Mouse (Mus musculus) bone marrow, adult 2 months (tissue): ENCODE data around the gene Hus1b.

Experiments
- CTCF ChIP-seq: fragments of 200-500 bp; IDR thresholded peaks from 2 replicates; pipeline ENCODE4 v1.5.1; 2011; ENCODE audit warnings: low read length, control low read depth; ENCODE audit not compliant: control insufficient read depth, insufficient read depth
- POLR2A ChIP-seq: fragments of 200-500 bp; IDR thresholded peaks from 2 replicates; pipeline ENCODE4 v1.6.1; 2011; ENCODE audit warnings: low read depth, mild to moderate bottlenecking, control low read depth, low read length, borderline replicate concordance; ENCODE audit not compliant: control insufficient read depth

DNA sequence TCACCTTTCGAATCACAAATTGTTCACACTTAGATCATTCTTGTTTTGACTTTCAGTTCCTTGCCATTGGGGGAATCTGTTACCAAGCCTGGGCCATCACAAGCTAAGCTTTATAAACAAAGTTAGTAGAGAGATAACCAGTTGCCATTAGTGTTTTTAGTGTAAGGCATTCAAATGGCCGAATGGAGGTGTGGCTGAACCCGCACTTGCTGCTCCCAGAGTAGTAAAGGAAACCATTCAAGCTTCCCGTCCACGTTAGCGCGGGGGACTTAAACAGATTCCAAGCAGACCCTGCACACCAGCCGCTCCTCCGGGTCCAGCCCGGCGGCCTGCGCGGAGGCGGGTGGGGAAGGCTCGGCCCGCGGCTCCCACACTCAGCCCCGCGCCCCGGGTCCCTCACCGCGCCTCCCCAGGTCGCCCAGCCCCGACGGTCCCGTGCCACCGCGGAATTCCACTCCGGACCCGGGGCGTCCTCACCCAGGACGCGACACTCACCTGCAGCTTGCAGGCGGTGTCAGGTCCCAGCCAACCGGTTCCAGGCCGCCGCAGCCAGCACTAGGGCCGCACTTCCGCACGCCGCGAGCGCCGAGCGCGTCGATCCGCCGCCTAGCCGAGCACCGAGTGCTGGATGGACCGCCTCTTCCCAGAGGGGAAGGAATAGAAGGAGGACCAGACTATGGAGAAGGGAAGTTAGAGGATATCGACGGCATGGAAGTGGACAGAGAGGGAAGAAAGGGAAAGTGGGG lies 26.1 kb upstream of the Hus1b start, which contains the start of the genes Exoc2 and Gm5447:
- TF ChIP-seq CTCF (no peak; the same call in 1 of the 2 replicates), POLR2A (peak; percentile 77; the same call in 1 of the 2 replicates)
